Mouse (Mus musculus) lung, postnatal 4 days (tissue): Measurements from ENCODE around the gene Vrtn.

Experiments used
- DNase-seq, 2 experiments: peaks; one replicate each; pipeline ENCODE4 v3.0.0; 2021

Gene Vrtn

DNA sequence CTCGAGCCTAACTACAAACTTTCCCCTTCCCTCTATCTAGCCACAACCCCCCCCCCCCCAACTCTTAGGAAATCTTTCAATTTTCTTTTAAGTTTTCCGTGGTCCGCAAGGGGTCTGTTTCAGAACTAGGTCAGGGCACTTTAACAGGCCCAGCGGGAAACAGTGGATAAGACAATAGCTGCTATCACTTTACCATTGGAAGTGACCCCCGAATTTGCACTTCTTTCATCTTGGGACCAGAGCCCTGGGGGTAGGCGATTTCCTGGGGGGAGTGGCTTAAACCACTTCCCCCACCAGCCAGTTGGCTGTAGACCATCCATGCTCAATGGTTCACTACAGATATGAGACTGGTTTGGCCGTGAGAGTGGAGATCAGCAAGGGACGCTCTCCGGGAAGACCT is at the start of gene Vrtn:
TSS of gene Vrtn (plus strand) at position 366 of the 400 bp plus-strand sequence.
- no peak for DNase-seq

GRCm38 (mm10) chr12:84598324-84598723 is 42.5 kb upstream of the Vrtn start:
- DNase-seq: no peak

GRCm38 (mm10) chr12:84604001-84604400 is 36.8 kb upstream of the Vrtn start:
- DNase-seq: no peak

GRCm38 (mm10) chr12:84605860-84606259 is 35.0 kb upstream of the Vrtn start:
- DNase-seq: peak in 1 of 2 experiments; percentile 7

GRCm38 (mm10) chr12:84611718-84612117 is 29.1 kb upstream of the Vrtn start:
- no peak for DNase-seq

DNA sequence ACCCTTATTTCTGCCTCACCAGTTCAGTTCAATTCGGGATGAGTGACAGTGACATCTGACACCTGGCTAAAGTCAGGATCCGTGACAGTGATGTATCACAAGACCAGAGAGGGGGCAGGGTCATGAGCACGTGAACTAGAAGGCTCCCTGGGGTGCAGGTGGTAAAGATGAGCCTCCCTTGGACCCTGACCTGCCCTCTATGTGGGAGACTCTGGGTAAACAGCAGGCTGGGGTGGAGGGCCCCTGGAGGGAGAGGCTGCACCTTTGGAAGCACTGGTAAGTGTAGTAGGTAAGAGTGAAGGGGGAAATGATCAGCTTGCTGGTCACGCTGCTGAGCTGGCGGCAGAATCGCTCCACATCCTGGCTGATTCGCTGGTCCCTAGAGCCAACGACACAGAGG is 28.3 kb upstream of the Vrtn start:
- DNase-seq: no peak

DNA sequence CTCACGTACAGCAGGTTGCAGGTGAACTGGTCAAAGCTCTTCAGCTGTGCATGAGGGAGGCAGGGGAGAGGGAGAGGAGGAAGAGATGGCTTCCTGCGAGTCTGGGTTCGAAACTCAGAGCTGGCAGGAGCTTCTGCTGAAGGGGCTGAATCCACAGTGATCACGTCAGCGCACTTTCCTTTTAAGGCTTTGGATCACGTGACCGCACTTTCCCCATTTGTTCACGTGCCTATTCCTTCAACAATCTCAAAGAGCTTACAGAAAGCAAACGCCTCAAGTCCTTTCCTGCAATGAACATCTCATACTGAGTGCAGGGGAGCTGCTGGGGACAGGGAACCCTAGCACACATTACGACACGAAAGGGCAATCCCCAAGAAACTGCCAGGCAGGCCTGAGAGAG is 26.8 kb upstream of the Vrtn start:
- no peak for DNase-seq

GRCm38 (mm10) chr12:84614524-84614923 is 26.3 kb upstream of the Vrtn start:
- peak in 1 of 2 experiments; percentile 32 for DNase-seq

- DNase-seq: peak; percentile 95 to 96
Measured at GRCm38 (mm10) chr12:84616977-84617630, 23.7 kb upstream of the Vrtn start, which contains the start of gene Abcd4. TSS of gene Abcd4 (minus strand) at chr12:84617413.

DNA sequence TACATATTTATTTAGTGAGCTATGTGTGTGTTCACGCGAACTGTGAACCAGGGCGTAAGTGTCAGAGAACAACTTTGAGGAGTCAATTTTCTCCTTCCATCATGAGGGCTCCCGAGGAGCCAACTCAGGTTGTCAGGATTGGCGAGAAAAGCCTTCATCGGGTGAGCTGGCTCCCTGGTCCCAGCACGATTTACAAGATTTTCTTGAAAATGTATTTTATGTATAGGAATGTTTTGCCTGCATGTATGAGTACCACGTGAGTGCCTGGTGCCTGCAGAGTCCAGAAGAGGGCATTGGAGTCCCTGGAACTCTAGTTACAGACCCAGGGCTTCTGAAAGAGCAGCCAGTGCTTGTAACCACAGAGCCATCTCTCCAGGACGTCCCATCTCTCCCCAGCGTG is 23.2 kb upstream of the Vrtn start:
- no peak for DNase-seq

DNA sequence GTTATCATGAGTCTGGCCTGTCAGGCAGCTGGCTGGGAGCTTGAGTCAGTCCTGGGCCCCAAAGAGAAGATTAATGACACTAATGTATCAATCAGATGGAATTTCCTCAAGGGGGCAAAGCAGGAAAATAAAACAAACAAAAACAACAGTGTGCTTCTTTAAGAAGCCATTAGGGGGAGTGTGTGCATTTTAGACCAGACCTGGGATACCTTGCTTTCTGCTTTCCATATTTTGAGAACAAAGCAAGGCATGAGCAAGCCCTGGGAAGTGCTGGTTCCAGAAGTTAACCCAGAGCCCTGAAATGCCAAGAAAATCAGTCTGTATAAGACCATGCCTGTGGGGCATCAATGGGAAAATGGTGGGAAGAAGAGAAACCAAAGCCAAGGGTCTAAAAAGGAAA is 19.8 kb upstream of the Vrtn start:
- DNase-seq: no peak

GRCm38 (mm10) chr12:84624601-84625000 is 16.2 kb upstream of the Vrtn start:
- DNase-seq: no peak

- DNase-seq: no peak
Measured at GRCm38 (mm10) chr12:84625116-84625515, 15.7 kb upstream of the Vrtn start.

- DNase-seq: no peak
Measured at GRCm38 (mm10) chr12:84631867-84632266, 9.0 kb upstream of the Vrtn start.

- no peak for DNase-seq
Measured at GRCm38 (mm10) chr12:84640253-84640652, 566 bp upstream of the Vrtn start.

GRCm38 (mm10) chr12:84650234-84650633 is 9.4 kb downstream of the Vrtn start:
- DNase-seq: no peak

DNA sequence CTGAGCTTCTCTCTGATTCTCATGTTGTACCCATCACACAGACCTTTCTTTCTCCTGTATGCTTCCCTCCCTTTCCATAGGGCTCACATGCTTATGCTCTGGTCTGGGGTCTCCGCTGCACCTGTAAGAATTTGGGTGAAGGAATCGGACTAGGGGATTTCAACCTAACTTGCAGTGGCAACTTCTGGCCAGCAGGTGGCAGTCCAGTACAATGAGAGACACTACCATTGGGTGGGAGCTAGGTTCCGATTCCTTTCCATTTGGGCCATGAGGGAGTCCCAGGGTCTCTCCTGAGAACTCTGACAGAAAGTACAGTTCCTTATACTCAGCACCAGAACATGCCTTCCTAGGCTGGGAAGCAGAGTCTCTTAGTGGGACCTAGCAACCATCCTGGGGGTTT is 13.1 kb downstream of the Vrtn start:
- peak in 1 of 2 experiments; percentile 64 for DNase-seq

- DNase-seq: peak in 1 of 2 experiments; percentile 17
Measured at GRCm38 (mm10) chr12:84670555-84670954, 29.7 kb downstream of the Vrtn start.

DNA sequence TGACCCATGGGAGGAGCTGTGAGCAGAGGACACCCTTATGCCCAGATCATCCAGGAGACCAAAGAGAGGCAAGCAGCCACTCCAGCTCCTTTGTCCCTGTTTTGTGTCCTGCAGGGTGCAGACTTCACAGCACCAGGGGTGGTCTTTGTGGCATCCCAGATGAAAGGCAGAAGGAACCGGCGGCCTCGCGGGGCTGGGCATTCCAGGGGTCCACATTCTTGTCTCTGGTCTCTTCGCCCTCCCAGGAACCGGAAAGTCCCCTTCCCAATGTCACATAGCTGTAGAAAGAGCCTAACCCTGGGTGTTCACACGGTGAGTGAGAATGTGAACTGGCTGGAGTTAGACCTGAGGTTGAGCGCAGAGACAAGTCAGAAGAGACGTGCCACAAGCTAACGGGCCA is 30.8 kb downstream of the Vrtn start:
- DNase-seq: no peak

DNA sequence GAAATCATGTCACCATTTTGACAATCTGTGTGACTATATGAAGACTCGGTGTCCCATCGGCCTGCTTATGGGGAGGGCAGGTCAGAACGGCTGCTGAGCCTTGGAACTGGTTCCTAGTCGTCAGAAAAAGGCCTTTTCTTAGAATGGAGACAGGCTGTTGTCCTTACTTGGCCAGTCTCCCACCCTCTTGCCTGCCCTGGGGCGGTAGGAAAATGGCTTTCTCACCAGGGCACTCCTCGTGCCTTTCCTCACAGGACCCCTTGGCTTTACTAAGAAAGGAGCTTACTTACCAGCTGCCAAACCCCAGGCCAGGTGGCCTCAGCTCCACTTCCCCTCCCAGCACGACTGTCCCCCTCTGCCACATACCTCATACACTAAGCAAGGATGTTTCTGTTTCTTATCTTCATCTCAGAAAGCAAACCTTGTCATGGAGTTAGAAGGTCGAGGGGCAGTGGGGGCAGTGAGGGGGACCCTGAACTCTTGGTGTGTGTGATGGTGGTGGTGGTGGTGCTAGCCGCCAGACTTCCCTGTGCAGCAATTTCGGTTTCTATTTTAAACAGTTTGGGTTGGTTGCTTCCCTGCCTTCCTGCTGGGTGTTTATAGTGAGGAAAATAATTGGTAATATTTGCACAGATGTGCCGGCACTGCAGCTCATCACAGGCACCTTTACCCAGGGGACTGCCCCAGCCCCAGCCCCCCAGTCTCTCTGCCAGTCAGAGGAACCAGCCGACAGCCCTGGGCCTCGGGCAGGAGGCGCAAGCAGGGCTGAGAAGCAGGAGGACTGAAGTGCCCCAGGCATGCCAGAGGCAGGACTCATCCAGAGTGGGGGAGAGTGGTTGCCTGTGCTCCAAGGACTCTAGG is 34.1 kb downstream of the Vrtn start:
- peak; percentile 5 to 23 for DNase-seq

GRCm38 (mm10) chr12:84676011-84676410 is 35.2 kb downstream of the Vrtn start:
- DNase-seq: no peak

DNA sequence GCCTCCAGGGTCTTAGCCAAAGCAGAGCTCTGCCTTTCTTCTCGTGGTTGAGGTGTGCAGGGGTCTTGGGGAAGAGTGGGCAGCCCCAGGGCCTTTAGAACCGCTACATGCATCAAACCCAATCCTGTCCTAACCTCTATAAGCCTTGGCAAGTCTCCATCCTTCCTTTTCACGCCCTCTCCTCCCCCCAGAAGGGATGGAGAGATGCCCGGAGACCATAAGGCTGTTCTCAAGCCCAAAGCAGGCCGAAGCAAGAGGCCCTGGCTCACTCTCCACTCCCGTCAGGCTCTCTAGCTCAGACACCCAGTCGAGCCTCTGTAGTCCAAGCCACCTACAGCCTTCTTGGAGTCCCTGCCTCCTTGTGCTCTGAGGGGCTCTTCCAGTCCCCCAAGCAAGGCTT is 43.8 kb downstream of the Vrtn start:
- no peak for DNase-seq

DNA sequence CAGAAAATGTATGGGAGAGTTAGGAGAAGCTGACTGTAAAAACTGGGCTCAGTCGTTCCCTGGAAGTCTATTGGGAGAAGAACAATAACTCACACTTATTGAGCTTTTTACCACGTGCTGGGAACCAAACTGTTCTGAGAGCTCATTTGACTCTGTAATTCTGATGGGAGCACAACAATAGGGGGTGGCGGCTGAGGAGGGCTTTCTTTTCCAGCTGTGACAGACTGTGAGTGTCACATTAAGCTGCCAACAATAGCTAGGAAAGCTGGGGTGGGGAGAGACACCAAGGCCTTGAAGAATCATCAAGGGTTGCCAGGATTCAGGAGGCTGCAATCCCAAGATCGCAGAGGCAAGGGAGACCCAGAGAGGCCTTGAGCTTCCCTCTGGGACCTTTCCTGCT is 45.4 kb downstream of the Vrtn start:
- DNase-seq: no peak

DNA sequence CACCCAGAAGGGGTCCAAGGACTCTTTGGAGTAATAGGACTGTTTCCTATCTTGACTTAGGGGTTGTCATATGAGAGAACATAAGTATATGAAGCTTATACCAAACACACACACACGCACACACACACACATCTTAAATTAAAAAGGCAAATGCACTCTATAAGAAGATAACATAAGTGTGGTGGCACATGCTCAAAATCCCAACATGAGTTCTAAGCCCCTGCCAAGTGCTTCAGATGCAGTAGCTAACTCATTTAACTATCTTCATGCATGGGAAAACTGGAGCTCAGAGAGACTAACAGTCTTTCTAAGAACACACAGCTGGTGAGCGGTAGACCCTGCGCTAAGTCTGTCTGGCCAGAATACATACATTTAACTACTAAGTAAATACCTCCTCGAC is 46.7 kb downstream of the Vrtn start:
- no peak for DNase-seq
